Comparison of ENCODE assay signal across 28 mouse cellular contexts in the genomic region with DNA sequence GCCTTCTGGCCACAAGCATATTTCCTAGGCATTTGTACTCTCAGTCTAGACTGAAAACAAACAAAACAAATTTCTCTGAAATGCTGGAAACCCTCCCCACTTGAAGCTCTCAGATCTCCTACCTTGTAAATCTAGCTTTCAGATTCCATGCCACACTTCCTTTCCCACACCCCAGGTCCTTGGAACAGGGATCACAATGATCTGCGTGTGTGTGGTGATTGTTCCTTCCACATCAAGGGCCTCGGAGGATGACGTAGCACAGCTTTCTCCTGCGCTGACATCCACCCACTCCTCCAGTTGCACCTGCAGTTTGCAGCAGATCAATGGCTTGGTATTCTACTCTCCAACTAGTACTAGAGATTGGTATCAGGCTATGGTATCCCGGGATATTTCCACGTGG.
"Had no signal": no experiment of that assay in that cellular context is flagged by ENCODE, and none has a peak within 500 bp of the region (broad histone marks: within the 10 kb centered on the region; RNA-seq: fewer than 3 reads in every experiment).

No protein-coding gene starts in this region.

- H3K4me1 ChIP-seq: midbrain, embryonic 12.5 days; midbrain, embryonic 13.5 days; midbrain, embryonic 15.5 days; neural tube, embryonic 12.5 days had no signal

- ATAC-seq: liver, embryonic 12.5 days; liver, postnatal 0 days; midbrain, embryonic 13.5 days; midbrain, embryonic 15.5 days; midbrain, embryonic 16.5 days had no signal

- H3K9me3 ChIP-seq: limb, embryonic 10.5 days; limb, embryonic 12.5 days; limb, embryonic 13.5 days; limb, embryonic 15.5 days; liver, embryonic 12.5 days; liver, embryonic 13.5 days; liver, embryonic 15.5 days; lung, embryonic 15.5 days; midbrain, embryonic 10.5 days; midbrain, embryonic 12.5 days; midbrain, embryonic 13.5 days; midbrain, embryonic 15.5 days; neural tube, embryonic 12.5 days had no signal

- H3K36me3 ChIP-seq: limb, embryonic 10.5 days; limb, embryonic 12.5 days; limb, embryonic 13.5 days; limb, embryonic 15.5 days; liver, embryonic 12.5 days; liver, embryonic 13.5 days; liver, embryonic 15.5 days; lung, embryonic 15.5 days; midbrain, embryonic 10.5 days; midbrain, embryonic 12.5 days; midbrain, embryonic 13.5 days; midbrain, embryonic 15.5 days; neural tube, embryonic 12.5 days had no signal

- H3K4me3 ChIP-seq: left cerebral cortex, adult 2 months; limb, embryonic 10.5 days; limb, embryonic 12.5 days; limb, embryonic 13.5 days; limb, embryonic 15.5 days; liver, embryonic 12.5 days; liver, embryonic 13.5 days; liver, embryonic 15.5 days; lung, embryonic 15.5 days; midbrain, embryonic 10.5 days; midbrain, embryonic 12.5 days; midbrain, embryonic 13.5 days; midbrain, embryonic 15.5 days; myocyte; neural tube, embryonic 12.5 days had no signal

- H3K27me3 ChIP-seq: limb, embryonic 12.5 days; limb, embryonic 13.5 days; limb, embryonic 15.5 days; liver, embryonic 12.5 days; liver, embryonic 13.5 days; liver, embryonic 15.5 days; lung, embryonic 15.5 days; midbrain, embryonic 12.5 days; midbrain, embryonic 13.5 days; midbrain, embryonic 15.5 days; neural tube, embryonic 12.5 days had no signal

- H3K27ac ChIP-seq: limb, embryonic 10.5 days; limb, embryonic 12.5 days; limb, embryonic 13.5 days; limb, embryonic 15.5 days; liver, embryonic 12.5 days; liver, embryonic 13.5 days; liver, embryonic 14.5 days; liver, embryonic 15.5 days; lung, embryonic 15.5 days; macrophage; midbrain, embryonic 10.5 days; midbrain, embryonic 12.5 days; midbrain, embryonic 13.5 days; midbrain, embryonic 15.5 days; neural tube, embryonic 12.5 days had no signal

- DNase-seq: left cerebral cortex, postnatal 4 days; liver; liver, embryonic 13.5 days; liver, postnatal 0 days; lung, adult 2 months; lung, embryonic 14.5 days; lung, postnatal 10 days; lung, postnatal 36 days; midbrain, embryonic 14.5 days had no signal

- H3K9ac ChIP-seq: limb, embryonic 12.5 days; limb, embryonic 13.5 days; limb, embryonic 15.5 days; liver, embryonic 12.5 days; liver, embryonic 13.5 days; liver, embryonic 14.5 days; liver, embryonic 15.5 days; liver, postnatal 0 days; lung, embryonic 14.5 days; lung, embryonic 15.5 days; midbrain, embryonic 12.5 days; midbrain, embryonic 13.5 days; midbrain, embryonic 15.5 days; neural tube, embryonic 12.5 days had no signal

- H3K4me2 ChIP-seq: limb, embryonic 12.5 days; limb, embryonic 13.5 days; limb, embryonic 15.5 days; liver, embryonic 11.5 days; liver, embryonic 12.5 days; liver, embryonic 13.5 days; liver, embryonic 15.5 days; lung, embryonic 14.5 days; lung, embryonic 15.5 days; midbrain, embryonic 11.5 days; midbrain, embryonic 12.5 days; midbrain, embryonic 13.5 days; midbrain, embryonic 15.5 days; neural tube, embryonic 12.5 days had no signal
